Mouse (Mus musculus) layer of hippocampus, postnatal 10 days (tissue): ENCODE data around the gene Kcnc1. TPM values are rescaled to one million over a fixed set of nuclear protein-coding genes. Genes with fewer than 3 reads are reported as not detected.

ENCODE experiments used
- DNase-seq, 2 experiments: peaks; one replicate each; pipeline ENCODE4 v3.0.0; 2021; ENCODE audit warnings: low spot score in 2 of 2
- total RNA-seq, 2 experiments: library from RNA; stranded (reverse); gene quantifications; 2 replicates each; pipeline ENCODE4 v1.2.3; 2021

The Kcnc1 gene
- total RNA-seq, 2 experiments from 2014 or later = 48.4 to 54.0 TPM

GRCm38 (mm10) chr7:46418102-46418622 is 21.9 kb downstream of the Kcnc1 start:
- no peak for DNase-seq

GRCm38 (mm10) chr7:46421535-46421934 is 25.2 kb downstream of the Kcnc1 start:
- DNase-seq = no peak

DNA sequence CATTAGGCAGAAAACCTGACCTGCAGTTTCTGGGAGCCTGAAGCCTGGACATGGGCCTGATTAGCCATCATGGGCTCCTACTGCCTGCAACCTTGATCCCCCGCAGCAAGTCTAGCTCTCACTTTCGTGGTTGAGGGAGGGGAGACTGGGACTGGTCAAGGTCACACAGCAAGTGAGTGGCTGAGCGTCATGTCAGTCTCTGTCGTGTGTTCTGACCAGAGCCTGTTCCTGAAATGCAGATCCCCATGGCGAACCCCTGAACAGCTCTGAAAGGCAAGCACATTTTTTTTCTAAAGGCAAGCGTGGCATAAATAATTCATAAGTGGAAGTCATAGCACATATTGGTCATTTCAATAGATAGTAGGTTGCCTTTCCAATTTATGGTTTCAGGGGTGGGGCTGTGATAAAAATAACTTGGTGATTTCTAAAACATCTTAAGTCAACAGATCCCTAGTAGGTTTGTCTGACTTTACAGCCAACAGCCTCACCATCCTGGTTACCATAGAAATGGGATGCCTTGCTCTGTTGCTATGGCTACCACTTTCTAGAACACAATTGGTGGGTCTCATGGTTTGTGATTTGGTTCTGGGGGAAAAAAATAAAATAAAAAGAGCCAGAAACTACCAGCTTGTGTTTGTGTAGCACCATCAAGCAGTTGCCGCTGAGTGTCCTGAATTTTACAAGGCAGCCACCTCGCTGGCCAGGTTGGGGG is 25.9 kb downstream of the Kcnc1 start:
- DNase-seq = no peak

GRCm38 (mm10) chr7:46422764-46423412 is 26.6 kb downstream of the Kcnc1 start:
- DNase-seq = peak; percentile 77 to 84

DNA sequence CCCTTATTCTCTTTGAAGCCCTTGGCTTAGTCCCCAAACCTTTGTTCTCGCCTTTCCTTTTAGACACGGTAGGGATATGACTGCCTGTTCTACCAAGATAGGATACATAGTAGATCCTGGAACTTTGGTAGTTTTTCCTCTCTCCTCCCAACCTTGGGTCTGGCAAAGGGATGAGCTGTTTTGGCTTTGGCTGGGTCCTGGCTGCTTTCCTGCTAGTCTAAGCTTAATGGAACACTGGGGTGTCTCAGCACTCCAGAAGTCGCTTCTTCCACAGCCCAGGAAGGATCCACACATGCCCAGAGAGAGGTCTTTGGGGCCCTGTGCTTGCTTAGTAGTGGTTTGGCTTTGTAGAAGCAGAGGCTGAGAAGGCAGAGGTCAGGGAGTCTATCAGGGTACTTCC is 27.7 kb downstream of the Kcnc1 start:
- DNase-seq = no peak

DNA sequence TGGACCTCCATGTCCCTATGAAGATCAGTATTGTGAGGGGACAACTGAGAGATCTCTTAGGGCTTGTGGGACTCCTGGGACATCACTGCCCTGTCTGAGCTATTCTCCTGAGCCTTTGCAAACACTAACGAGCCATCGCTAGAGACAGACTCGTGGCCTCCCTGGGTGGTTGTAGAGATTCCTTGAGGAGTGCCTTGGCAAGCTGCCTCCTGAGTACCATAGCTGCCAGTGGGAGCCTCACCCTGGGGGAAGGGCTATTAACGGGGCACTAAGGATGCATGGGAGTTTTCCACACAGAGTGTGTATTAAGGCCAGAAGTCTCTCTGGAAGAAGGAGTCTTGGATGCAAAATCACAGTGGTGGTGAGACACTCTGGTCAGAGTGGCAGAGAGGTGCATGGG is 28.7 kb downstream of the Kcnc1 start:
- DNase-seq = no peak

GRCm38 (mm10) chr7:46433874-46434273 is 37.6 kb downstream of the Kcnc1 start:
- DNase-seq = no peak

GRCm38 (mm10) chr7:46435833-46436232 is 39.5 kb downstream of the Kcnc1 start:
- no peak for DNase-seq

GRCm38 (mm10) chr7:46438537-46439141 is 42.3 kb downstream of the Kcnc1 start:
- no peak for DNase-seq

DNA sequence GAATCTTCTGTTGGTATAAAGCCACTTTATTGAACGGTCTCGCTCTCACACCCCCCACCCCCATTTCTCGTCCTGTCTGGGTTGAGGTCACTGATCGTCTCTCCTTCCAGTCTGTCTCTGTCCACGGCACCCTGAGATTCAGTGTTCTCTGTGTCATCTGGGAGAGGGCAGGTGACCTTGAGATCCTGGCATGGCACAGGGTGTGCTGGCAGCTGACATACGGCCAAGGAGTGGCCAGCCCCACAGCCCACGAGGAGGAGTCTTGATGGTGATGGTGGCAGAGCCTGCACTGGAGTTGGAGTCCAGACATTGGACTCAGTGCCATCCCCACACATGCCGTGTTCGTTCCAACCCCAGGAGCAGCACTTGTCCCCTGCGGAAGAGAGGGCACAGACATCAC is 46.9 kb downstream of the Kcnc1 start:
- no peak for DNase-seq

DNA sequence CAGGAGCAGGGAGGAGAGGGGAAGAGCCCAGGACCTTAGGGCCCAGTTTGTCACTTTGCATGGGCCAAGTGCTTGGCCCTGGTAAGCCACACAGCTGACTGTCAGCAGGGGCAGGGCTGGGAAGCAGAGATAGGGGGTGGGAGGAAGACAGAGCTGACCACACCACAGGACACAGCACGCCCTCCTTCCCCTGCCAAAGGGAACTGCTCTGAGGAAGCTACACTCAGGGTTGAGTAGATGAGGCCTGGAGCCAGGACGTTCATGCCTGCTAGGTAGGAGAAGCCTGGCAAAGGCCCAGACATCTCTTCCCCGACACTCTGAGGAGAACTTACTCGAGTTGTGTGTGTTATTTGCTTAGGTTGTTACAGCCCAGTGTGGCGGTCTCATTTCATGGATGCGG is 49.6 kb downstream of the Kcnc1 start:
- DNase-seq = no peak

DNA sequence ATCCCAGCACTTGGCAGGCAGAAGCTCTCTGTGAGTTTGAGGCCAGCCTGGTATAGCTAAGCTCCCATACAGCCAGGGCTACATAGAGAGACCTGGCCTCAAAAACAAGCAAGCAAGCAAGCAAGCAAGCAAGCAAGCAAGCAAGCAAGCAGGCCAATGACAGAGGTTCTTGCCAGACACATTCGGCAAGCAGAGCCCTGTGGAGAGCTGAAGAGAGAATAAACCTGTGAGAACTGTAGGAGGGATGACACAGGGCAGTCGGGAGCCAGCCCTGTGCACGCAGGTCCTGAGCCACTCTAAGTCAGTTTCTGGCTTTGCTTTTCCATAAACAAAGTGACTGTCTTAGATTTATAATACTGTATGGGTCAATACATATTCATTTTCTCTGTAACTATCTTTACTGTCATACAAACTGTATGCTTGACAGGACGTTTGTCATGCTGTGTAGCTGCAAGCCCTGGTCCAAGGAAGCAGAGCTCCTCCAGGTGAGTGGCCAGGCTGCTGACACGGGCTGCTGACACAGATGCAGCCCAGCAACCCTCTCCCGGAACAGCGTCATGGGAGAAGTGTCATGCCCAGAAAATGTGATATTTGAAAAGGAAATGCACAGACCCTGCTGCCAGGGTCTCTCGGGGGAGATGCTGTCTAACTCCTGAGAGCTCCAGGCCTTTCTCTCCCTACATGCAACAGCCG is 51.3 kb downstream of the Kcnc1 start:
- DNase-seq = no peak

DNA sequence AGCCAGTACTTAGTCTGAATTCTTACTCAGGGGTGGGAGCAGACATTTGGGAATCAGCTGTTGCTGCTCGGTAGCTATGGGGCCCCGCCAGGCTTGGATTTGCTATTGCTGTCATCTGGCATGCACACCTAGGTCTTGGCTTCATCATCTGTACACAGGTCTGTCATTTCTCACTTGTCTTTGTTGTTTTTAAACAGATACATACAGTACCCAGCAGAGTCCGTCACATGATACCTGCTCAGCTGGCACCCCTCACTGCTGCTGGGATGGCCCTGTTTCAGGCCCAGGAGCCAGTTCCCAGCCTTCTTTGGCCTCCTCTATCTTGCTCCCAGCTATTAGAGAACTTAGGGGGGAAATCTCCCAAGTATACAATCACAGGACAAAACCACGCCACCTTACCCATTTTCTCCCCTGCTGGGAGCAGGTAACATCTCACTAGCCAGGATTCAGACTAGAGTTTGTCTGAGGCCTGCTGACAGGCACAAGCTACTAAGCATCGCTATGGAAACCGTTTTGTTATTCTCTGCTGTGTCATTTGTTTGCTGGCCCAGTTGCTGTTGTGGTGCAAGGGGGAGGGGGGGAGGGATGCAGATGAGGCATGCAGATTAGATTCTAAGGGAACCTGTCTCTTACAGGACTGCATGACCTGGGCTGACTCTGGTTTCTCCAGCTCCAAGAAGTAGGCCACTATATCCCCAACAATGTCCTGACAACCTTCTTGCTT is 52.8 kb downstream of the Kcnc1 start:
- DNase-seq = no peak

GRCm38 (mm10) chr7:46453930-46454679 is 57.8 kb downstream of the Kcnc1 start:
- peak; percentile 36 to 50 for DNase-seq

- DNase-seq = no peak
These were observed 61.6 kb downstream of the Kcnc1 start for GRCm38 (mm10) chr7:46457889-46458288.

DNA sequence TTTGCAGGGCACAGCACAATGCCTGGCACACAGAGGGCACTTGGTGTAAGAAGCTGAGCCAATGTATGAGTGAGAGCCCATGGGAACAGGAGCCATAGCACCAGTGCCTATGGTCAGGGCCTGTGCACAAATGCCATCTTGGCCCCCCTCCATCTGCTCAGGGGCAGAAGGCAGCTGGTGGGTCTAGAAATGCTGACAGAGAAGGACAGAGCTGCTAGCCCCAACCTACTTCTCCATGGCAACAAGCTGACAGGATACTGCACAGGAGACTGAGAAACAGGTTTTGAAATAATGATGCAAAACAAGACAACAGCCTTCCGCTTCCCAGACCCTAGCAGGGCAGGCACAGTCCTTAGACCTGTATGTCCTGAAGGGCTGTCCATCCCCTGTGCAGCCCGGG is 62.9 kb downstream of the Kcnc1 start:
- no peak for DNase-seq

DNA sequence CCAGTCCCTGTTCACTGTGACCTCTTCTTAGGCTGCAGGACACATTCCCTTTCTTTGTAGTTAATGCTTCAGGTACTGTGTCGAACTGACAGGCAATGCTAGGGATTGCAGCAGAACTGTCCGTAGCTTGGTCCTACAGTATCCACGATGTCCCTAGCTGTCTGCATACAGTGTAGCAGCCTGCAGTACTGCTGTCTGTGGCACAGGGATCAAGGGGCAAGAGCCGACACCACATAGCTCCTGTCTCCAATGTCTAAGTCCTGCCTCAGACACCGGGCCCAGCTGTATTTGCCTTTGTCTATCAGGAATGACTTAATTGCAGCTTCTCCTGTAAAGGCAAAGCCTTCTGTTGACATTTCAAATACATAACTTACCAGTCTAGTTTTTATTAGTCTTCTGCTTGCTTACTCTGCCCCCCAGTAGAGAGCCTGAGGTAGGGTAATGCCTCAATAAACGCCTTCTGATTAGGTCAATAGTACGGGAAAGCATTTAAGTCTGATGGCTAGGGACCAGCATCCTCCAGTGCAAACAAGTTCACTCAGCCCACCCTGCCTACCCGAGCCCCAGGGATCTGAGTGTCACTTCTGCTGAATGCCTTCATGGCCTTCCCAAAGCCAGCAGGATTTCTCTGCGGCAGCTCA is 63.4 kb downstream of the Kcnc1 start:
- no peak for DNase-seq

DNA sequence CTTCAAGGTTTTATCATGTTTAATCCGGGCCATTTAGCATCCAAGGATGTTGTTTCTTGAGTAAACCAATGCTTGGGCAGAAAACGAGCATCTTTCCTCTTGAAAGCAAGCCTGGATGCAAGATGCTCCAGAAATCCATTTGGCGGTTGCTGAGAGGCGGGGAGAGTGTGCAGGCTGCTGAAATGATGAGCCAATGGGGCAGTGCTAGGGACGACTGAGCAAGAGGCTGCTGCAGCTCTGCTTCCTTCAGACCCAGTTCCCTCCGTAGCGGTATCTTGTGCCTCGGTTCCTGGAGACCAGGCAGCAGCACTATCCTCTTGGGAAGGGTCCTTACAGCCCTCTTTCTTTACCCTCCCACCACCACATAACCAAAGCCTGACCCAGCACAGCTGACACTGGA is 66.0 kb downstream of the Kcnc1 start:
- no peak for DNase-seq

GRCm38 (mm10) chr7:46463136-46463535 is 66.8 kb downstream of the Kcnc1 start:
- no peak for DNase-seq

DNA sequence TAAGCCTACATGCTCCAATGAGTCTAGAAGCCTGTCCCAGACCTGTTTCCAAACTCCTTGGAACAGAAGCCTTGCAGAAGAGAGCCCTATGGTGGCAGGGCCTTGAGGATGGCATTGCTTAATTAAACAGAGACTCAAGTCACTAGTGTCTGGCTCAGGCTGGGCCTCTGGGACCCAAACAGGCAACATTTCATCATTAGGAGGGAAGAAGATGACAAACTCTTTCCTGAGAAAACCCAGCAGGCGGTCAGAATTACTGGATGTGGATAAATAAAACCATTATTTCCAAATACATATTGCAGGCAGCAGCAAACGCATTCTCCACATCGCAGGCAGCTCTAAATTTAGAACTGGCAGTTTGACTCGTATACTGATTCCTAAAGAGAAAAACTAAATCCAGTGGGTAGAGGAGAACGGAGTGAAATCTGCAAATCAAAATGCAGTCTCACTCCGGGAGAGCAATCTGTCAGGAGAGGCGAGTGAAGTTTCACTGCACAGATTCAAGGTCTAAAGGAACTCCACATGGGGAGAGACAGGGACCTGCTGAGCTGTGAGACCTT is 70.2 kb downstream of the Kcnc1 start:
- no peak for DNase-seq
